Mouse (Mus musculus) heart, postnatal 0 days (tissue): ENCODE results near the gene Fgfr2. TPM values are rescaled to one million over a fixed set of nuclear protein-coding genes. Genes with fewer than 3 reads are reported as not detected.

Experiments used
- ATAC-seq: fragments of 200-750 bp; cut with Nextera tagmentation; 2 replicates; pipeline ENCODE4 v1.8.0; 2017; ENCODE audit warnings: low read depth, moderate number of reproducible peaks, moderate library complexity; ENCODE audit not compliant: insufficient read depth
- DNase-seq: peaks from one replicate; pipeline ENCODE4 v3.0.0-alpha.2; 2016; ENCODE audit warnings: low spot score
- H3K27ac ChIP-seq: fragments of 300-500 bp; sonication (generic); 2 replicates; pipeline ENCODE4 v1.5.1; 2014; ENCODE audit warnings: low read depth, mild to moderate bottlenecking
- H3K27me3 ChIP-seq: fragments of 300-500 bp; sonication (generic); 2 replicates; pipeline ENCODE4 v1.6.1; 2014; ENCODE audit warnings: low read length, mixed read lengths; ENCODE audit not compliant: control insufficient read depth, insufficient read depth
- H3K36me3 ChIP-seq: fragments of 300-500 bp; sonication (generic); replicated peaks from 2 replicates; pipeline ENCODE4 v1.6.1; 2014; ENCODE audit warnings: low read length, mixed read lengths; ENCODE audit not compliant: control insufficient read depth, insufficient read depth
- H3K4me1 ChIP-seq: fragments of 300-500 bp; sonication (generic); 2 replicates; pipeline ENCODE4 v1.6.1; 2014; ENCODE audit warnings: antibody characterized with exemption; ENCODE audit not compliant: control insufficient read depth, insufficient read depth
- H3K4me2 ChIP-seq: fragments of 300-500 bp; sonication (generic); 2 replicates; pipeline ENCODE4 v1.6.1; 2014; ENCODE audit warnings: low read depth, mild to moderate bottlenecking, low read length, moderate library complexity
- H3K4me3 ChIP-seq: fragments of 300-500 bp; sonication (generic); 2 replicates; pipeline ENCODE4 v1.5.1; 2014; ENCODE audit warnings: low read depth, low read length
- H3K9ac ChIP-seq: fragments of 300-500 bp; sonication (generic); replicated peaks from 2 replicates; pipeline ENCODE4 v1.6.1; 2014; ENCODE audit warnings: low read depth, low read length, mixed read lengths
- H3K9me3 ChIP-seq: fragments of 300-500 bp; sonication (generic); replicated peaks from 2 replicates; pipeline ENCODE4 v1.6.1; 2016; ENCODE audit warnings: low read length; ENCODE audit not compliant: control insufficient read depth
- CTCF ChIP-seq: IDR thresholded peaks from 2 replicates; pipeline ENCODE4 v1.5.1; 2016; ENCODE audit warnings: antibody characterized with exemption, control low read depth, low read depth
- EP300 ChIP-seq: IDR thresholded peaks from 2 replicates; pipeline ENCODE4 v1.6.1; 2016; ENCODE audit warnings: antibody characterized with exemption, low read depth
- WGBS: fragments of 180-500 bp; shearing (Covaris S2); extraction: QIAGEN DNeasy Blood & Tissue Kit; methylation state at CpG from one replicate; pipeline ENCODE4 v1.1.7; 2014; 5-methylcytosine and 5-hydroxymethylcytosine counted together
- polyA plus RNA-seq: library from polyadenylated mRNA; unstranded; fragments of >200 nt; fragmentation: Nextera tagmentation; extraction: Ambion mirVana; gene quantifications from 2 replicates; pipeline ENCODE4 v1.2.1, GENCODE M21; 2015
- total RNA-seq: library from RNA; depleted of rRNA; stranded (reverse); fragments of >200 nt; gene quantifications from 2 replicates; pipeline ENCODE4 v1.2.3, GENCODE M21; 2014; ENCODE audit warnings: low replicate concordance

Fgfr2 gene
- total and polyA plus RNA-seq, 2 experiments from 2014 or later, result 3.8 to 11.5 TPM

GRCm38 (mm10) chr7:132772440-132772839 is 350.7 kb downstream of the Fgfr2 start:
- no peak for TF ChIP-seq CTCF
- no peak for TF ChIP-seq EP300

DNA sequence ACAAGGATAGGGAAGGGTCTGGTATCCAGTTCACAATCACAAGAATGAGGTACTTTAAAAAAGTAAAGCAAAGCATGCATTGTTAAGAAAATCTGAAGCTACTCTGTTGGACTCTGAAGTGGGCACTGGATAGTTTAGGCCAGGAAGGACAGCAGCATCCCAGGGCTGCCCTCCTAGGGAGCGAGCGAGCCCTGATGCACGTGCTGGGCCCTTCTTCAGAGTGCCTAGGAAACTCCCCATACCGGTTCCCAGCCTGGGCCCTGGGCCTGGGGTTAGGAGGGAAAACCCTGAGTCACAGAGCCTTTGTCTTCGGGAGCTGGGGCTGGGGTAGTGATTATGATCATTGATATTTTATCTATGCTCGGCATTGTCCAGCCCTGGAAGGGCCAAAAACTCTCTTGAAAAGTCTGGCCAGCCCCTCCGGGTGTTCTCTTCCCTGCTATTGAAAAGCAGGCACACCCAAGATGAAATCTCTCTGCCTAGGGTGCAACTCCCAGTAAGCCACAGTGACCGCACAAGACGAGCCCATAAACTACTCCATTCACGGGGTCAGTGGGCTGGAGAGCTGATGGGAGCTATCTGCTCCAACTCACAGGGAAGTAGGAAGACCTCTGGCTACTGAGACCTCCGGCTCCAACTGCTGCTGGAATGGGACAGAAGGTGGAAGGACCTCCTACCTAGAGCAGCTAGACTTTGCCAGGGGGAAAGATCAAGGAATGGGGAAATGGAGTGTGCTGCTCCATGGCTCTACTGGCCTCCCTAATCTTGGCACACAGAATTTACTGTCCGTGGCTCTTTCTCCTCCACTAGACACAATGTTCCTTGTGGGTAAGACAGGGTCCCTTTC is 354.4 kb downstream of the Fgfr2 start:
- H3K36me3 ChIP-seq, result peaks cover 27% of the 10 kb centered on the region; the same call in 1 of the 2 replicates
- no peaks in the 10 kb centered on the region for H3K9me3 ChIP-seq
- peaks cover 28% of the 10 kb centered on the region for H3K4me1 ChIP-seq
- TF ChIP-seq EP300 (no peak), CTCF (no peak)
- no peak overlapping the region for H3K9ac ChIP-seq
- H3K4me3 ChIP-seq, result no peak overlapping the region
- H3K27ac ChIP-seq, result no peak overlapping the region
- ATAC-seq (no peak), DNase-seq (no peak)
- 83% methylated on average over 12 of the region's 12 CpGs for WGBS
- no peaks in the 10 kb centered on the region for H3K27me3 ChIP-seq
- no peak overlapping the region for H3K4me2 ChIP-seq

More at GRCm38 (mm10) chr7:132772440-132772839, 350.7 kb downstream of the Fgfr2 start:
- Histone ChIP-seq H3K9me3 (no peaks in the 10 kb centered on the region), H3K36me3 (peaks cover 32% of the 10 kb centered on the region; the same call in 1 of the 2 replicates), H3K4me1 (peaks cover 38% of the 10 kb centered on the region), H3K27ac (no peak overlapping the region), H3K27me3 (no peaks in the 10 kb centered on the region), H3K9ac (no peak overlapping the region), H3K4me3 (no peak overlapping the region), H3K4me2 (no peak overlapping the region)
- no peak for ATAC-seq
- no peak for DNase-seq
- 70% methylated on average over 5 of the region's 5 CpGs for WGBS

DNA sequence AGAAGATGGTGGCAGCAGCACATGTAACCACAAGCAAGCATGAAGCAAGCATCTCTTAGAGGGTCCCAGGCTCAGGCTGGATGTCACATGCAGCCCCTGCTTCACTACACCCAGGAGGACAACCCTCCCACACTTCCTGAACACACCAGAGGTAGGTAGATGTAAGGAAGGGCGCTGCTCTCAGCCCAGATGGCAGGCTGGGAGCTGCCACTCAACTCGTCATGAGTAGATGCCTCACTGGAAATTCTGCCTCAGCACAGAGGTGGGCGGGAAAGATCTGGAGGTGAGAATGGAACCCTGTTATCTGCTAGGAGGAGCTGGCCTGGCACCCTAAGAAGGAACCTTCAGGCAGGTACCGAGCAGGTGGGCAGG is 355.2 kb downstream of the Fgfr2 start:
- TF ChIP-seq EP300, result no peak
- no peak for TF ChIP-seq CTCF
- Histone ChIP-seq H3K4me1 (peaks cover 26% of the 10 kb centered on the region), H3K4me3 (no peak overlapping the region), H3K27ac (no peak overlapping the region), H3K36me3 (peaks cover 28% of the 10 kb centered on the region; the same call in 1 of the 2 replicates), H3K9ac (no peak overlapping the region), H3K27me3 (no peaks in the 10 kb centered on the region), H3K9me3 (no peaks in the 10 kb centered on the region), H3K4me2 (no peak overlapping the region)
- WGBS, result 80% methylated on average over 4 of the region's 4 CpGs
- DNase-seq, result no peak
- ATAC-seq, result no peak

DNA sequence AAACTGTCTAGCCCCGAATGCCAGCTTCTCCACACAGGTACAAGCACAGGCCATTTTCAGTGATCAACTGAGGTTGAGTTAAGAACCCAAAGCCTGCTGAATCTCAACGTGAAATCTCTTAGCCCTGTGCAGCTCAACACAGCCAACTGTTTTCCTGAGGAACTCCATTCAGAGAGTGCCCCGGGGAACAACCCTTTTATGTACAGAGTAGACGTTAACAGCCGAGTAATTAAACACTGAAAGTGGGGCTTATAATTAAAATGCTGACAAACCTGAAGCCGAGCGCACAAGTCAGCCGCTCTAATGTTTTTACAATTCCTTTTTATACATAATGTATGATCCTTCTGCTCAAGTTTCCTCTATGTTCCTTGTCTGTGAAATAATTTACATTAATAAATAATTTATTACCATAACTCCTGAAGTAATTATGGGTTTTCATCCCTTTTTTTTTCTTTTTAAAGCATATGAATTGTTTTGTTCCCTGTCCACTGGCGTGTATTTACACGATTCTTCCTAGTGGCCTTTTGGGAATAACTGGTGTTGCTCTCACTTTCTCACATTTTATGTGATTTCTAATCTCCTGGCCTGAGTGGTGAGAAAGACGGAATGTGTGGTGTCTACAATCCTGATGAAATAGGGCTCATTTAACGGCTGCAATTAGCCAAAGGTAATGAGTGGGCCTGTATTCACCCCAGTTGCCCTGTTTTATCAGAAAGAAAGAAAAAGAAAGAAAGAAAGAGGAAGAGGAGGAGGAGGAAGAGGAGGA is 355.7 kb downstream of the Fgfr2 start:
- H3K9ac ChIP-seq, result no peak overlapping the region
- ATAC-seq (no peak), DNase-seq (no peak)
- peaks cover 23% of the 10 kb centered on the region for H3K4me1 ChIP-seq
- H3K9me3 ChIP-seq, result no peaks in the 10 kb centered on the region
- no peak overlapping the region for H3K4me3 ChIP-seq
- no peak overlapping the region for H3K27ac ChIP-seq
- 82% methylated on average over 12 of the region's 12 CpGs for WGBS
- H3K27me3 ChIP-seq, result no peaks in the 10 kb centered on the region
- TF ChIP-seq EP300, result no peak
- TF ChIP-seq CTCF, result no peak
- peaks cover 30% of the 10 kb centered on the region; the same call in 1 of the 2 replicates for H3K36me3 ChIP-seq
- no peak overlapping the region for H3K4me2 ChIP-seq

DNA sequence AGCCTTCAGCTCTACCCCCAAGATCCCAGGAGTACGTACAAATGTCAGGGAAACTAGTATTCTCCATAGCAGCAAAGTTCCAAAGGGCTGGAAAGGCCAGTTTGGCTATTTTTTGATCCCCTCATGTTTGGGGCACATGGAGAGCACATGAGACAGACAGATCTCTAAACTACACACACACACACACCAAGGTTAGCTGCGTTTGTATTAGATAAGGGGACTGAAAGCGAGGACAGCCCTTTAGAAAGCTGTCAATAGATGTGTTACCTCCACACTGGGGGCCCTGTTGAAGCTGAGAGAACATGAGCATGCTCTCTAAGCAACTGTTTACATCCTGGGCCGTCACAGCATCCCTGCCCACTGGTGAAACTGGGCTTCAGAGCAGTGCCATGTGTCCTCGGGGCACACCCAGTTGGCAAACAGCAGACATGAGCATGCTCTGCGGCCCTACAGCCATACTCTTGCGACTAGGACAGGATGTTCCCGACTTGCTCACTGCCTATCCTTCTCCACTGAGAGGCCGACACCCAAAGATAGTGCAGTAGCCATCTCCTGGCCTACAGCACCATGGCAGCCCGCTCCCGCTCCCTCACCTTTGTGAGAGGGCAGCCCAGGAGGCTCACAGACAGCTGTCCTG is 356.8 kb downstream of the Fgfr2 start:
- no peak overlapping the region for H3K9ac ChIP-seq
- no peaks in the 10 kb centered on the region for H3K27me3 ChIP-seq
- peaks cover 23% of the 10 kb centered on the region for H3K4me1 ChIP-seq
- no peaks in the 10 kb centered on the region for H3K9me3 ChIP-seq
- peak overlapping the region; percentile 27 for H3K27ac ChIP-seq
- H3K4me3 ChIP-seq, result no peak overlapping the region
- H3K36me3 ChIP-seq, result peaks cover 27% of the 10 kb centered on the region; the same call in 1 of the 2 replicates
- DNase-seq, result no peak
- TF ChIP-seq CTCF (no peak; the same call in 1 of the 2 replicates), EP300 (no peak)
- peak; percentile 54; the same call in 1 of the 2 replicates for ATAC-seq
- WGBS, result 50% methylated on average over 11 of the region's 11 CpGs
- H3K4me2 ChIP-seq, result no peak overlapping the region
